Mouse (Mus musculus): ENCODE measurements around the gene Tbccd1. TPM values are rescaled to one million over a fixed set of nuclear protein-coding genes. Genes with fewer than 3 reads are reported as not detected.

Gene Tbccd1
- polyA plus RNA-seq, 1 experiment from 2014 or later: 33.6 TPM

DNA sequence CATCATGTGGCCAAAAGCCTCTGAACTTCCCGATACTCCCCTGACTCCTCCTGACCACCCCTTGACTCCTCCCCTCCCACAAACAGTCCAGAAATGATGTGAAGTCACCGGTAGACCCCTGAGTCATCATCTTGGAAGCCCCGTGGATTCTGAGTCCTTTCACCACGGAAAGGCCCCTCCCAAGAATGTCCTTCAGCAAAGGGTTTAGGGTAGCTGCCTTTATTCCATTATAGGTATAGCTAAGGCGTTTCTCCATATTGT is 56.7 kb downstream of the Tbccd1 start:
- no peak for TF ChIP-seq CTCF (IDR thresholded peaks at IDR 0.05; ENCODE audit: low read depth)
- no peak overlapping the region for H3K4me2 ChIP-seq
- H3K4me1 ChIP-seq (ENCODE audit: insufficient read depth): no peaks in the 10 kb centered on the region
- no peaks in the 10 kb centered on the region for H3K27me3 ChIP-seq (ENCODE audit: insufficient read depth, low read length)
- H3K27ac ChIP-seq (ENCODE audit: low read depth): no peak overlapping the region
- DNase-seq: no peak
- H3K9me3 ChIP-seq (ENCODE audit: low read depth, low read length): no peaks in the 10 kb centered on the region
- 66% methylated on average over 5 of the region's 5 CpGs for WGBS
- no peaks in the 10 kb centered on the region for H3K36me3 ChIP-seq (ENCODE audit: insufficient read depth)
- no peak for ATAC-seq (ENCODE audit: insufficient read depth)
- no peak overlapping the region for H3K4me3 ChIP-seq (ENCODE audit: low read depth, low read length)
- H3K9ac ChIP-seq: no peak overlapping the region

DNA sequence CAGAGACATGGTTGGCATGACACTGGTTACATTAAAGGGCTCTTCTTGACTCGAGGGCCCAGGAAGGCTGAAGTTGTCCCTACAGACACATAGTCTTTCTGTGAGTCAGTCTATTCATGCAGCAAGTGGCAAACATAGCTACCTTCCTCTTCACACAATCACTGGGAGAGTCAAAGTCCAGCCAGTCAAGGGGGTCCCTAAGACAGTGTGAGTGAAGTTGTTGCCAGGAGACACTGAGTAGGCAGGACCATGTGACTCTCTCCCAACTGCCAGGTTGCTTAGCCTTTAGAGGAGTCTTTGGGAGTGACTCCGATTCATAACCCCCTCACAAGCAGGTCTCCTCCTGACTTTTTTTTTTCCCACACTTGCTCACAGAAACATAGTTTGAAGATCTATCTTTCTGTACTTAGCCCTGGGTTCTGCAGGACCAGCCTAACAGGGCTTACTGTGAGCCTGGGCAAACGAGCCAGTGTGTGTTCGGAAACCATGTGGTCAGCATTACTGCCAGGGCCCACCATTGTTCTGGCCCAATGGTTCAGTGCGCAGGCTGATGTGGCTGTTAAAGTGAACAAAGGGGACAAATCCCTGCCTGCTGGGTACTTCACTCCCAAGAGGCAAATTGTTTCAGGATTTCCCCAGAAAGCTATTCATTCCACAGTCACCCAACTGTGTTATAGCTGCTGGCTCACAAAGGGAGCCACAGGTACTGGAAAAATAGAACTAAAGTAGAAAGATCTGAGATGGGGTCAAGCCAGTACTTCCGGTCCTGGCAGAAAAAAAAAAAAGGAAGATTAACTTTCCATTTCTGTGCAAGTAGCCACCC is 57.2 kb downstream of the Tbccd1 start:
- Histone ChIP-seq H3K27ac (ENCODE audit: low read depth) (no peak overlapping the region), H3K4me3 (ENCODE audit: low read depth, low read length) (no peak overlapping the region), H3K9ac (no peak overlapping the region), H3K4me2 (no peak overlapping the region), H3K4me1 (ENCODE audit: insufficient read depth) (no peaks in the 10 kb centered on the region), H3K9me3 (ENCODE audit: low read depth, low read length) (no peaks in the 10 kb centered on the region), H3K36me3 (ENCODE audit: insufficient read depth) (no peaks in the 10 kb centered on the region), H3K27me3 (ENCODE audit: insufficient read depth, low read length) (no peaks in the 10 kb centered on the region)
- no peak for TF ChIP-seq CTCF (IDR thresholded peaks at IDR 0.05; ENCODE audit: low read depth)
- no peak for ATAC-seq (ENCODE audit: insufficient read depth)
- no peak for DNase-seq
- WGBS: 61% methylated on average over 6 of the region's 6 CpGs

DNA sequence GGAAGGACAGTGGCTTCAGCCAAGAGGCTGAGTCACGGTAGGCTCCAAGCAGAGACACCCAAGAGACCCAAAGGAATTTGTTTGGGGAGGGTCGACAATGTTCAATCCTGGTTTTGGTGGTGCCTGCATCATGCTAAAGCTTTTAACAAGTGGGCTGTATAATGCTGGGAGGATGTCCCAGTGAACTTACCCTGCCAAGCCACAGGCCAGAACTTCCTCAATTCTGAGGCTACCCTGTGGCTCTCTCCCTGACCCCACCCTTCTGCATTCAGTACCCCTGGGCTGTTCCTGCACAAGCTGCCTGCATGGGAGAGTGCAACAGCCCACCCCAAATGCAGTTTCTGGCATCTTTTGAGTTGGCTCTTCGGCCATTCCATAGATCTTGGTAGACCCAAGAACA is 58.9 kb downstream of the Tbccd1 start:
- H3K36me3 ChIP-seq (ENCODE audit: insufficient read depth): no peaks in the 10 kb centered on the region
- H3K4me2 ChIP-seq: no peak overlapping the region
- H3K4me3 ChIP-seq (ENCODE audit: low read depth, low read length): no peak overlapping the region
- no peak for ATAC-seq (ENCODE audit: insufficient read depth)
- H3K27ac ChIP-seq (ENCODE audit: low read depth): no peak overlapping the region
- H3K4me1 ChIP-seq (ENCODE audit: insufficient read depth): no peaks in the 10 kb centered on the region
- no peaks in the 10 kb centered on the region for H3K27me3 ChIP-seq (ENCODE audit: insufficient read depth, low read length)
- 75% methylated on average over 3 of the region's 3 CpGs for WGBS
- TF ChIP-seq CTCF (IDR thresholded peaks at IDR 0.05; ENCODE audit: low read depth): no peak
- no peak overlapping the region for H3K9ac ChIP-seq
- no peak for DNase-seq
- no peaks in the 10 kb centered on the region for H3K9me3 ChIP-seq (ENCODE audit: low read depth, low read length)

DNA sequence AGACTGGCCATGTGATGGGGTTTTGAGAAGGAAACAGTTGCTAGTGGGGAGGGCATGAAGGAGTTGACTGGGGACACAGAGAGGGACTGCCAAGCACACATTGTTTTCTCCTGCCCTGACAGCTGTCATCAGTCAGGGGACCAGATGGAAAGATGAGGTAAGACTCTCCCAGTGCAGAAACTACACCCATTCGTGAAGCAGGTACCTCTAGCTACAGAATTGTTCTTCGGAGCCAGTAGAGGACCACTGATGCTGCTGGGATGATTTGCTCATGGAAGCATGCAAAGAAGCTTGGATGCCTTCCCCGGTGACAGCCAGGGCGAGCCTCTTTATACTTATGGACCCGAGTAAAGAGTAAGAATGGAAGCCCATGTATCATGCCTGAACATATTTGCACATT is 59.9 kb downstream of the Tbccd1 start:
- DNase-seq (no peak), ATAC-seq (ENCODE audit: insufficient read depth) (no peak)
- no peak overlapping the region for H3K27ac ChIP-seq (ENCODE audit: low read depth)
- WGBS: 61% methylated on average over 5 of the region's 5 CpGs
- H3K4me1 ChIP-seq (ENCODE audit: insufficient read depth): no peaks in the 10 kb centered on the region
- no peak overlapping the region for H3K9ac ChIP-seq
- H3K36me3 ChIP-seq (ENCODE audit: insufficient read depth): no peaks in the 10 kb centered on the region
- H3K4me2 ChIP-seq: no peak overlapping the region
- no peak overlapping the region for H3K4me3 ChIP-seq (ENCODE audit: low read depth, low read length)
- no peaks in the 10 kb centered on the region for H3K27me3 ChIP-seq (ENCODE audit: insufficient read depth, low read length)
- H3K9me3 ChIP-seq (ENCODE audit: low read depth, low read length): no peaks in the 10 kb centered on the region
- no peak for TF ChIP-seq CTCF (IDR thresholded peaks at IDR 0.05; ENCODE audit: low read depth)

DNA sequence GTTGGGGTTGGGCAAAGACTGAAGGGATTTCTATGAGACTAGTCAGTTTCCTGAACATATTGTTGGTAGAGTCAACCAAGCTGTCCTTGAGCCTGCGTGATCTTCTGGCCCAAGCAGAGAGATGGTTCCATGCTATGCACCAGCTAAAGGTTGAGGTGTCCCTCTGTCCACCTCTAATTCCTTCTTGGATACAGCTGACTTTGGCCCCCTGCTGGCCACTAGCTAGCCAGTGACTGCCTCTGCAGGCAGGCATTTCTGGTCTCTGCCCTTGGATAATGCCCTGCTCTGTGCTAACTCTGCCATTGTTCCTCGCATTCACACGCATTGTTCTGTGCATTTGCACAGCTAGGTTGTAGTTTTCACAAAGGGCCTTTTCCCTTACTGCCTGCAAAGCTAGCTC is 62.0 kb downstream of the Tbccd1 start:
- no peaks in the 10 kb centered on the region for H3K27me3 ChIP-seq (ENCODE audit: insufficient read depth, low read length)
- H3K4me3 ChIP-seq (ENCODE audit: low read depth, low read length): no peak overlapping the region
- H3K4me2 ChIP-seq: no peak overlapping the region
- H3K9me3 ChIP-seq (ENCODE audit: low read depth, low read length): no peaks in the 10 kb centered on the region
- H3K9ac ChIP-seq: no peak overlapping the region
- H3K36me3 ChIP-seq (ENCODE audit: insufficient read depth): no peaks in the 10 kb centered on the region
- no peaks in the 10 kb centered on the region for H3K4me1 ChIP-seq (ENCODE audit: insufficient read depth)
- no peak overlapping the region for H3K27ac ChIP-seq (ENCODE audit: low read depth)
- 78% methylated on average over 3 of the region's 3 CpGs for WGBS
- DNase-seq: peak; percentile 28
- TF ChIP-seq CTCF (IDR thresholded peaks at IDR 0.05; ENCODE audit: low read depth): peak; percentile 63
- ATAC-seq (ENCODE audit: insufficient read depth): no peak

DNA sequence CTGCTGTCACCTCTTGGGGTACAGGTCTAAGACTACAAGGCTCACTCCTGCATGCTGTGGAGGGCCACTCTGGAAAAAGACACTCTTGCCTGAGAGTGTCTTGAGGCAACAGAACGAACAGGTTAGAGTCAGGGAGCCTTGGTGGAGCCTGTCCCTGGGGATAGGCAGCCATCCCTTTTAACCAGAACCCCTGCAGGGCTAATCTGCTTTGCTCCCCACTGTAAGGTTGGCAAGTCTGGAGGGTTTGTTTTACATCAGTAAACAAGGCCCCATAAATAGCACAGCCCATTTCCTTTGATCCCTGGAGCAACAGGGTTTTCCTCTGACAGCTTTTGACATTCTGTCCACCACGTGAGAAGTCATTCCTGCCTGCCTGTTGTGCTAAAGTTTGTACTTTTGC is 66.2 kb downstream of the Tbccd1 start:
- no peak overlapping the region for H3K4me3 ChIP-seq (ENCODE audit: low read depth, low read length)
- H3K36me3 ChIP-seq (ENCODE audit: insufficient read depth): no peaks in the 10 kb centered on the region
- DNase-seq (peak; percentile 26), ATAC-seq (ENCODE audit: insufficient read depth) (no peak)
- H3K27me3 ChIP-seq (ENCODE audit: insufficient read depth, low read length): no peaks in the 10 kb centered on the region
- WGBS: 27% methylated on average over 2 of the region's 2 CpGs
- H3K27ac ChIP-seq (ENCODE audit: low read depth): no peak overlapping the region
- no peak overlapping the region for H3K4me2 ChIP-seq
- H3K9ac ChIP-seq: no peak overlapping the region
- no peaks in the 10 kb centered on the region for H3K4me1 ChIP-seq (ENCODE audit: insufficient read depth)
- no peaks in the 10 kb centered on the region for H3K9me3 ChIP-seq (ENCODE audit: low read depth, low read length)
- no peak for TF ChIP-seq CTCF (IDR thresholded peaks at IDR 0.05; ENCODE audit: low read depth)

DNA sequence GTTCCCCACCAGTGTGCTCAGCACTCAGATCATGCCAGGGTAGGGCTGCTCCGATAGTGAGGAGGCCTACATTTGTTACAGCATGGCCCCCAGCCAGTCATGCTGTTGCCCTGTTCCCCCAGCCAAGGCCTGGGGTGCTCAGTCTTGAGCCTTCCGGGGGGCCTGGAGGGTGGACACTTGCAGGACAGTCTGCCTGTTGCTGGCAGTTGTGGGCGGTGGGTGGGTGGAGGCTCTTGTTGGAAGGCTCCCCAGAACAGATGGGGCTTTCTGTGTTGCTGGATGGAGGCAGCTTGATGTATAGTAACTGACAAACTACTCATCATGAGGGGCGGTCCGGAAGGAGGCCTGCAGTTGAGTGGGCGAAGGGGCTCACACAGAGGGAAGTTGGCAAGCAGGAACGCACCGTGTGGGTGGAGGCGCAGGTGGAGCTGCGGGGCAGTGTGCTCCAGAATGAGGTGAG is 67.5 kb downstream of the Tbccd1 start:
- Histone ChIP-seq H3K27ac (ENCODE audit: low read depth) (no peak overlapping the region), H3K9ac (no peak overlapping the region), H3K4me3 (ENCODE audit: low read depth, low read length) (no peak overlapping the region), H3K4me1 (ENCODE audit: insufficient read depth) (no peaks in the 10 kb centered on the region), H3K9me3 (ENCODE audit: low read depth, low read length) (no peaks in the 10 kb centered on the region), H3K27me3 (ENCODE audit: insufficient read depth, low read length) (no peaks in the 10 kb centered on the region), H3K36me3 (ENCODE audit: insufficient read depth) (no peaks in the 10 kb centered on the region), H3K4me2 (no peak overlapping the region)
- ATAC-seq (ENCODE audit: insufficient read depth) (no peak), DNase-seq (no peak)
- no peak for TF ChIP-seq CTCF (IDR thresholded peaks at IDR 0.05; ENCODE audit: low read depth)
- 28% methylated on average over 10 of the region's 10 CpGs for WGBS

All from lung, embryonic 14.5 days (tissue).